Mouse (Mus musculus) forebrain, embryonic 14.5 days (tissue): ENCODE measurements around the gene Gm45261. TPM values are rescaled to one million over a fixed set of nuclear protein-coding genes. Genes with fewer than 3 reads are reported as not detected.

ENCODE experiments used
- ATAC-seq: fragments of 200-750 bp; cut with Nextera tagmentation; 2 replicates; pipeline ENCODE4 v1.8.0; 2017; ENCODE audit warnings: mild to moderate bottlenecking, moderate library complexity
- DNase-seq: peaks from one replicate; pipeline ENCODE4 v3.0.0-alpha.2; 2015; ENCODE audit warnings: low spot score
- H3K27ac ChIP-seq: fragments of 300-500 bp; sonication (generic); 2 replicates; pipeline ENCODE4 v1.5.1; 2014; ENCODE audit warnings: low read depth, mild to moderate bottlenecking, control low read depth, low read length, moderate library complexity
- H3K27me3 ChIP-seq: fragments of 300-500 bp; sonication (generic); replicated peaks from 2 replicates; pipeline ENCODE4 v1.6.1; 2014; ENCODE audit warnings: low read length, control low read depth, mixed read lengths; ENCODE audit not compliant: control insufficient read depth, insufficient read depth
- H3K36me3 ChIP-seq: fragments of 300-500 bp; sonication (generic); 2 replicates; pipeline ENCODE4 v1.6.1; 2014; ENCODE audit warnings: low read length, control low read depth; ENCODE audit not compliant: control insufficient read depth, insufficient read depth
- H3K4me1 ChIP-seq: fragments of 300-500 bp; sonication (generic); 2 replicates; pipeline ENCODE4 v1.6.1; 2014; ENCODE audit warnings: antibody characterized with exemption, low read length, control low read depth; ENCODE audit not compliant: control insufficient read depth, insufficient read depth
- H3K4me2 ChIP-seq: fragments of 300-500 bp; sonication (generic); 2 replicates; pipeline ENCODE4 v1.6.1; 2014; ENCODE audit warnings: mild to moderate bottlenecking, control low read depth, low read length
- H3K4me3 ChIP-seq: fragments of 300-500 bp; sonication (generic); 2 replicates; pipeline ENCODE4 v1.5.1; 2014; ENCODE audit warnings: low read depth, low read length, control low read depth
- H3K9ac ChIP-seq: fragments of 300-500 bp; sonication (generic); 2 replicates; pipeline ENCODE4 v1.6.1; 2014; ENCODE audit warnings: mild to moderate bottlenecking, low read length, control low read depth, moderate library complexity
- H3K9me3 ChIP-seq: fragments of 300-500 bp; sonication (generic); replicated peaks from 2 replicates; pipeline ENCODE4 v1.6.1; 2016; ENCODE audit warnings: low read length, control low read depth, mixed read lengths; ENCODE audit not compliant: control insufficient read depth
- WGBS: fragments of 180-500 bp; shearing (Covaris S2); extraction: QIAGEN DNeasy Blood & Tissue Kit; methylation state at CpG from one replicate; pipeline ENCODE4 v1.1.7; 2014; 5-methylcytosine and 5-hydroxymethylcytosine counted together
- polyA plus RNA-seq: library from polyadenylated mRNA; unstranded; fragments of >200 nt; fragmentation: Nextera tagmentation; extraction: Ambion mirVana; gene quantifications from 2 replicates; pipeline ENCODE4 v1.2.1, GENCODE M21; 2014

The Gm45261 gene
- polyA plus RNA-seq, 1 experiment from 2014 or later = not detected

GRCm38 (mm10) chr1:80459923-80460322, 1.3 kb downstream of the Gm45261 start:
- no peaks in the 10 kb centered on the region for H3K4me1 ChIP-seq
- no peaks in the 10 kb centered on the region for H3K27me3 ChIP-seq
- H3K4me3 ChIP-seq = no peak overlapping the region
- no peak overlapping the region for H3K27ac ChIP-seq
- DNase-seq (peak; percentile 58), ATAC-seq (peak; percentile 86; the same call in 1 of the 2 replicates)
- no peaks in the 10 kb centered on the region for H3K36me3 ChIP-seq
- no peaks in the 10 kb centered on the region for H3K9me3 ChIP-seq
- no peak overlapping the region for H3K4me2 ChIP-seq
- no peak overlapping the region for H3K9ac ChIP-seq
- WGBS = 42% methylated on average over 1 of the region's 1 CpGs

DNA sequence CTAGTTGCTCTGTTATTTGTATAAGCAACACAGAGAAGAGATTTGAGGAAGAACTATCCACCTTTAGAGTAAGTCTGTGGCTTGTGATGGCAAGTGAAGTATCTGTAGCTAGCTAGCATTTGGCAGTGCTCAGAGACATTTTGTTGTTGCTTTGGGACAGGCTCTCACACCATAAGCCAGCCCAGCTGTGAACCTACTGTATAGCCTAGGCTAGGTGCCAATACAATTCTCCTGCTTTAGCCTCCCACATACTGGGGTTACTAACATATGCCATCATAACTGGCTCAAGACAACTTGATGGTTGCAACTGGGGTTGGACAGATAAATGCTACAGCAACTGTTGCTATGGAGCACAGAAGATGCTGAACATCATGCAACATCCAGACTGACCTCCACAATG, 1.8 kb downstream of the Gm45261 start:
- peak; percentile 59 for DNase-seq
- no peaks in the 10 kb centered on the region for H3K9me3 ChIP-seq
- peak; percentile 90 for ATAC-seq
- H3K36me3 ChIP-seq = no peaks in the 10 kb centered on the region
- no peaks in the 10 kb centered on the region for H3K4me1 ChIP-seq
- no peak overlapping the region for H3K4me2 ChIP-seq
- H3K4me3 ChIP-seq = no peak overlapping the region
- no peaks in the 10 kb centered on the region for H3K27me3 ChIP-seq
- H3K27ac ChIP-seq = no peak overlapping the region
- H3K9ac ChIP-seq = no peak overlapping the region

GRCm38 (mm10) chr1:80453971-80454370, 7.3 kb downstream of the Gm45261 start:
- H3K9me3 ChIP-seq = no peaks in the 10 kb centered on the region
- no peaks in the 10 kb centered on the region for H3K4me1 ChIP-seq
- no peak overlapping the region for H3K27ac ChIP-seq
- DNase-seq (no peak), ATAC-seq (no peak)
- H3K36me3 ChIP-seq = no peaks in the 10 kb centered on the region
- no peaks in the 10 kb centered on the region for H3K27me3 ChIP-seq
- no peak overlapping the region for H3K4me2 ChIP-seq
- H3K4me3 ChIP-seq = no peak overlapping the region
- H3K9ac ChIP-seq = no peak overlapping the region
- WGBS = 76% methylated on average over 2 of the region's 2 CpGs

DNA sequence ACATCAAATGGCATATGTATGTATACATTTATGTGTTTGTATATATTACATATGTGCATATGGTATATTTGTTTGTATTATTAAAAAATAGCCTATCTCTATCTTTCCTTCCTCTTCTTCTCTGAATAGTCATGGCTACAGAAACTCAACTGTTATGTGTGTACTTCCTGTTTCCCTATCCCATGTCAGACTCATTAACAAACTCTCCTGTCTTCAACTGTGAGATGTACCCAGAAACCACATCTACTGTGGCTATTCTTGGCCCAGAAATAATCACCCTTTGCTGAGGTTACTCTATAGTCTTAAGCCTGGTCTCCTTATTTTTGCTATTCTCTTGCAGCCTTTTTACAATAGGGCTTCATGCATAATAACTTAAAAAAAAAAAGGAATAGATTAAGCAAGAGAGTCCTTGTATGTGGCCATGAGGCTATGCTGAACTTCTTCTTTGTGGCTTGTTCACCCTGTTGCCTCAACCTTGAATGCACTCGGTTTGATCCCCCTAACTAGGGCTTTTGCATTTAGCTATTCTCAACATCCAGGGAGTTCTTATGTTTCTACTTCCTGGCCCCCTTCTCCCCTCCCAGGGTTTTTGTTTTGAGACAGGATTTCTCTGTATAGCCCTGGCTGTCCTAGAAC, 9.2 kb downstream of the Gm45261 start:
- WGBS = 82% methylated on average over 1 of the region's 1 CpGs
- ATAC-seq (no peak), DNase-seq (no peak)
- Histone ChIP-seq H3K27me3 (no peaks in the 10 kb centered on the region), H3K27ac (no peak overlapping the region), H3K4me1 (no peaks in the 10 kb centered on the region), H3K9ac (no peak overlapping the region), H3K36me3 (no peaks in the 10 kb centered on the region), H3K4me2 (no peak overlapping the region), H3K9me3 (no peaks in the 10 kb centered on the region), H3K4me3 (no peak overlapping the region)

DNA sequence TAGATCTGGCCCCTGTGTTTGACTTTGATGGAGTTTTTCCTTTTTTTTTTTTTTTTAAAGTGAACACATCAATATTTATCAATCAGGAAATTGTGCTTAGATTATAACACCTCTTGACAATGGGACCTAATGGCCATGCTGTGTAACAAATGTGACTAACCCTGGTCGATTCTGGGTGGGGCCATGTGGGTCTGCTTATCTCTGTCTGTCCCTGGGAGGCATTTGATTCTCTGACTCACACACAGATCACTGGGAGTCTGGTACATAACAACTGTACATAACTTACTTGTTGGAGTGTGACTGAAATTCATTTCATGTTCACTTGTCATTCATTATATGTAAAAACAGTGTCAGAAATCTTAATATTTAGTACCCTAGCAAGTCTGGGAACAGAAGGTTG, 13.7 kb downstream of the Gm45261 start:
- H3K9ac ChIP-seq = no peak overlapping the region
- no peaks in the 10 kb centered on the region for H3K36me3 ChIP-seq
- H3K4me1 ChIP-seq = no peaks in the 10 kb centered on the region
- H3K4me2 ChIP-seq = no peak overlapping the region
- no peak for DNase-seq
- no peaks in the 10 kb centered on the region for H3K9me3 ChIP-seq
- WGBS = 73% methylated on average over 1 of the region's 1 CpGs
- H3K27me3 ChIP-seq = no peaks in the 10 kb centered on the region
- no peak for ATAC-seq
- no peak overlapping the region for H3K27ac ChIP-seq
- no peak overlapping the region for H3K4me3 ChIP-seq

DNA sequence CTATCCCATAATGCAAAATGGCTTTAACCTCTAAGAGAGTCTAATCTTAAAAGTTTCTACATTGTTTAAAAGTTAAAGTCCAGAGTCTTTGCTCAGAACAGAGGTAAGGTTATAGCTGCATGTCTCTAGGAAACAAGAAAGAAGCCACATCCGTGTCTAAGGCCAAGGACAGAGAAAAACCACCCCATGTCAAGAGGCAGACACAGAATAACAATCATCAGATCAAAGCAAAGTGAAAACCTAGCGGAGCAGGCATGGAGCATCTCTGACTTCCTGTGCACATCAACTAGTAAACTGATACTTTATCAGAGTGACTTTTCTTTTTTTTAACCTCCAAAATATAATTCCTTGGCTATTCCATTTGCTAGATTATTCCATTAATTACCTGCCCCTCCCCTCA, 20.3 kb downstream of the Gm45261 start:
- WGBS = 80% methylated on average over 2 of the region's 2 CpGs

GRCm38 (mm10) chr1:80438506-80438905, 22.7 kb downstream of the Gm45261 start:
- 92% methylated on average over 2 of the region's 2 CpGs for WGBS
- no peaks in the 10 kb centered on the region for H3K36me3 ChIP-seq
- no peaks in the 10 kb centered on the region for H3K27me3 ChIP-seq
- no peak overlapping the region for H3K4me2 ChIP-seq
- DNase-seq = no peak
- no peak overlapping the region for H3K9ac ChIP-seq
- H3K4me3 ChIP-seq = no peak overlapping the region
- H3K9me3 ChIP-seq = no peaks in the 10 kb centered on the region
- no peak overlapping the region for H3K27ac ChIP-seq
- H3K4me1 ChIP-seq = no peaks in the 10 kb centered on the region
- ATAC-seq = no peak

More for the DNA sequence above, 20.3 kb downstream of the Gm45261 start:
- Histone ChIP-seq H3K9ac (no peak overlapping the region), H3K4me3 (no peak overlapping the region), H3K4me2 (no peak overlapping the region), H3K27ac (no peak overlapping the region), H3K27me3 (no peaks in the 10 kb centered on the region), H3K36me3 (no peaks in the 10 kb centered on the region), H3K4me1 (no peaks in the 10 kb centered on the region), H3K9me3 (no peaks in the 10 kb centered on the region)
- ATAC-seq (no peak), DNase-seq (no peak)

- Histone ChIP-seq H3K9ac (no peak overlapping the region), H3K9me3 (no peaks in the 10 kb centered on the region), H3K4me3 (no peak overlapping the region), H3K4me2 (no peak overlapping the region), H3K36me3 (no peaks in the 10 kb centered on the region), H3K27ac (no peak overlapping the region), H3K4me1 (no peaks in the 10 kb centered on the region), H3K27me3 (no peaks in the 10 kb centered on the region)
- ATAC-seq (no peak), DNase-seq (no peak)
- WGBS = 75% methylated on average over 1 of the region's 1 CpGs
These were observed 33.3 kb downstream of the Gm45261 start for GRCm38 (mm10) chr1:80427946-80428345.

- Histone ChIP-seq H3K27ac (no peak overlapping the region), H3K4me3 (no peak overlapping the region), H3K4me2 (no peak overlapping the region), H3K27me3 (no peaks in the 10 kb centered on the region), H3K36me3 (no peaks in the 10 kb centered on the region), H3K9ac (no peak overlapping the region), H3K4me1 (no peaks in the 10 kb centered on the region), H3K9me3 (no peaks in the 10 kb centered on the region)
- DNase-seq = no peak
- no peak for ATAC-seq
- WGBS = 73% methylated on average over 1 of the region's 1 CpGs
These were observed 33.8 kb downstream of the Gm45261 start for GRCm38 (mm10) chr1:80427425-80427824.
